7 mouse cellular contexts compared by ENCODE assay signal in the genomic region with DNA sequence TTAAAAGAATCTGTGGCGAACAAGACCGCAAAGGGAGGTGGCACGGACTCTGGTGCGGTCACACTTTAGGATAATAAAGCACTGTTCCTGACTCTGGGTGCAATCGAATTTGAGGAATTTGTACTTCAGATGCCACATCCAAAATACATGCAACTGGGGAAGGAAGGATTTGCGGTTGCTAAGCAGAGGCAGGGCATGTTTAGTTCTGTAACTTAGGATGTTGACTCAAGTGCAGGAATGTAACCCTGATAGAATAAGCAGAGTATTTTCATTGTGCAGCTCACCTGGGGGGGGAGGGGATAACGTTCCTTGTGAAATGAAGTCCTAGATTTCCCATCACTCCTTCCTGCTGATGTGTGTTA. TPM values are rescaled to one million over a fixed set of nuclear protein-coding genes. Genes with fewer than 3 reads are reported as not detected.
DNase-seq lines count a peak whose midpoint lies in the region; ATAC-seq lines count a peak whose summit lies in the region.

No protein-coding gene starts in this region.

- H3K36me3 ChIP-seq in neural tube, embryonic 11.5 days (ENCODE audit: control insufficient read depth, insufficient read depth, low read length): no peaks in the 10 kb centered on the region
- H3K36me3 ChIP-seq in forebrain, embryonic 10.5 days (replicated peaks): peaks cover 3% of the 10 kb centered on the region; the same call in 1 of the 2 replicates
- H3K36me3 ChIP-seq in liver, embryonic 12.5 days: no peaks in the 10 kb centered on the region
- no peaks in the 10 kb centered on the region for H3K36me3 ChIP-seq in stomach, embryonic 14.5 days (ENCODE audit: control insufficient read depth, insufficient read depth, low read length)

- H3K4me3 ChIP-seq in neural tube, embryonic 11.5 days (ENCODE audit: low read depth, low read length): peak overlapping the region; percentile 61
- H3K4me3 ChIP-seq in forebrain, embryonic 10.5 days: peak overlapping the region; percentile 75
- peak overlapping the region; percentile 70 for H3K4me3 ChIP-seq in liver, embryonic 12.5 days
- peak overlapping the region; percentile 73 for H3K4me3 ChIP-seq in stomach, embryonic 14.5 days (ENCODE audit: low read depth, low read length)

- peak overlapping the region; percentile 87 for H3K4me2 ChIP-seq in neural tube, embryonic 11.5 days (ENCODE audit: low read depth)
- H3K4me2 ChIP-seq in liver, embryonic 12.5 days: peak overlapping the region; percentile 98
- H3K4me2 ChIP-seq in stomach, embryonic 14.5 days (replicated peaks; ENCODE audit: low read depth, low read length): peak overlapping the region; percentile 90

- 4% methylated on average over 7 of the region's 7 CpGs for WGBS in neural tube, embryonic 11.5 days
- 2% methylated on average over 7 of the region's 7 CpGs for WGBS in forebrain, embryonic 10.5 days
- WGBS in liver, embryonic 12.5 days (ENCODE audit: insufficient replicate concordance): 4% methylated on average over 7 of the region's 7 CpGs
- WGBS in stomach, embryonic 14.5 days: 1% methylated on average over 7 of the region's 7 CpGs

- peak overlapping the region; percentile 74 for H3K9ac ChIP-seq in neural tube, embryonic 11.5 days (ENCODE audit: low read length)
- peak overlapping the region; percentile 79 for H3K9ac ChIP-seq in liver, embryonic 12.5 days
- H3K9ac ChIP-seq in stomach, embryonic 14.5 days (replicated peaks; ENCODE audit: low read depth, low read length): peak overlapping the region; percentile 74; the same call in 1 of the 2 replicates

- DNase-seq in neural tube, embryonic 11.5 days (ENCODE audit: low spot score): no peak
- DNase-seq in neural tube, embryonic 10.5 days (ENCODE audit: extremely low spot score, low spot score): no peak
- no peak for DNase-seq in forebrain, embryonic 10.5 days (ENCODE audit: extremely low spot score, low spot score)
- no peak for DNase-seq in right cerebral cortex, adult 2 months (ENCODE audit: low spot score in 2 of 2)
- no peak for DNase-seq in cerebellum, adult 8-10 months

- peaks cover 30% of the 10 kb centered on the region for H3K4me1 ChIP-seq in neural tube, embryonic 11.5 days (ENCODE audit: control insufficient read depth, insufficient read depth, low read length)
- peaks cover 75% of the 10 kb centered on the region for H3K4me1 ChIP-seq in forebrain, embryonic 10.5 days
- H3K4me1 ChIP-seq in liver, embryonic 12.5 days: peaks cover 50% of the 10 kb centered on the region
- peaks cover 32% of the 10 kb centered on the region for H3K4me1 ChIP-seq in stomach, embryonic 14.5 days (ENCODE audit: control insufficient read depth, insufficient read depth, low read length)

- H3K27ac ChIP-seq in neural tube, embryonic 11.5 days (ENCODE audit: low read depth, low read length): peak overlapping the region; percentile 91; the same call in 1 of the 2 replicates
- peak overlapping the region; percentile 94 for H3K27ac ChIP-seq in forebrain, embryonic 10.5 days
- H3K27ac ChIP-seq in liver, embryonic 12.5 days: peak overlapping the region; percentile 83
- peak overlapping the region; percentile 89 for H3K27ac ChIP-seq in stomach, embryonic 14.5 days (ENCODE audit: low read length)

- ATAC-seq in neural tube, embryonic 11.5 days (ENCODE audit: insufficient read depth, low FRiP score, low TSS enrichment): no peak
- no peak for ATAC-seq in liver, embryonic 12.5 days
- ATAC-seq in stomach, embryonic 14.5 days (ENCODE audit: insufficient number of reproducible peaks, insufficient read depth, low FRiP score, low read depth): no peak

- no peaks in the 10 kb centered on the region for H3K27me3 ChIP-seq in neural tube, embryonic 11.5 days (ENCODE audit: control insufficient read depth, insufficient read depth, low read length)
- no peaks in the 10 kb centered on the region for H3K27me3 ChIP-seq in forebrain, embryonic 10.5 days (ENCODE audit: poor library complexity, severe bottlenecking)
- peaks cover 10% of the 10 kb centered on the region for H3K27me3 ChIP-seq in liver, embryonic 12.5 days (replicated peaks)
- H3K27me3 ChIP-seq in stomach, embryonic 14.5 days (ENCODE audit: control insufficient read depth, insufficient read depth, low read length): no peaks in the 10 kb centered on the region

- H3K9me3 ChIP-seq in neural tube, embryonic 11.5 days (ENCODE audit: control insufficient read depth, low read length): no peaks in the 10 kb centered on the region
- H3K9me3 ChIP-seq in forebrain, embryonic 10.5 days: no peaks in the 10 kb centered on the region
- H3K9me3 ChIP-seq in liver, embryonic 12.5 days (replicated peaks): no peaks in the 10 kb centered on the region
- no peaks in the 10 kb centered on the region for H3K9me3 ChIP-seq in stomach, embryonic 14.5 days (ENCODE audit: control insufficient read depth, low read depth, low read length)

RNA-seq across cellular contexts. Expression of a gene that starts 0.4 kb away (rescaled TPM):
- polyA plus RNA-seq in neural tube, embryonic 11.5 days (2014; fragmentation: Nextera tagmentation; extraction: Ambion mirVana): 22.3 and 22.9 TPM in 2 replicates
- 39.4 and 39.5 TPM in 2 replicates for polyA plus RNA-seq in forebrain, embryonic 10.5 days (2016; fragmentation: Nextera tagmentation; extraction: Ambion mirVana)
- polyA plus RNA-seq in liver, embryonic 12.5 days (2016; fragmentation: Nextera tagmentation; extraction: Ambion mirVana): 27.2 and 28.8 TPM in 2 replicates
- 16.4 and 17.2 TPM in 2 replicates for polyA plus RNA-seq in stomach, embryonic 14.5 days (2014; fragmentation: Nextera tagmentation; extraction: Ambion mirVana)

RNA-seq across cellular contexts. Expression of a gene that starts 38.4 kb away (rescaled TPM):
- polyA plus RNA-seq in neural tube, embryonic 11.5 days (2014; fragmentation: Nextera tagmentation; extraction: Ambion mirVana): 66.5 and 73.7 TPM in 2 replicates
- 76.8 and 80.9 TPM in 2 replicates for polyA plus RNA-seq in forebrain, embryonic 10.5 days (2016; fragmentation: Nextera tagmentation; extraction: Ambion mirVana)
- polyA plus RNA-seq in liver, embryonic 12.5 days (2016; fragmentation: Nextera tagmentation; extraction: Ambion mirVana): 29.6 and 31.4 TPM in 2 replicates
- polyA plus RNA-seq in stomach, embryonic 14.5 days (2014; fragmentation: Nextera tagmentation; extraction: Ambion mirVana): 74.1 and 76.7 TPM in 2 replicates

RNA-seq across cellular contexts. Expression of a gene that starts 45.0 kb away (rescaled TPM):
- 38.0 and 41.4 TPM in 2 replicates for polyA plus RNA-seq in neural tube, embryonic 11.5 days (2014; fragmentation: Nextera tagmentation; extraction: Ambion mirVana)
- 32.9 and 33.9 TPM in 2 replicates for polyA plus RNA-seq in forebrain, embryonic 10.5 days (2016; fragmentation: Nextera tagmentation; extraction: Ambion mirVana)
- polyA plus RNA-seq in liver, embryonic 12.5 days (2016; fragmentation: Nextera tagmentation; extraction: Ambion mirVana): 17.7 and 18.1 TPM in 2 replicates
- 38.0 and 41.4 TPM in 2 replicates for polyA plus RNA-seq in stomach, embryonic 14.5 days (2014; fragmentation: Nextera tagmentation; extraction: Ambion mirVana)
